Mouse (Mus musculus): ENCODE measurements at regions not wholly inside any gene's neighbourhood (a gene's known extent, or its start where the extent isn't known, plus 50 kb on each side); places are given as distances from the start of the nearest gene placed in this dataset.

GRCm38 (mm10) chr4:89510593-89510992 is 168.6 kb upstream of the Dmrta1 start:
- Histone ChIP-seq H3K4me2 (replicated peaks; ENCODE audit: low read depth, low read length) (no peak overlapping the region), H3K4me3 (ENCODE audit: low read depth, low read length) (no peak overlapping the region), H3K27ac (ENCODE audit: low read length) (no peak overlapping the region), H3K9me3 (ENCODE audit: control insufficient read depth, low read depth, low read length) (no peaks in the 10 kb centered on the region), H3K9ac (replicated peaks; ENCODE audit: low read depth, low read length) (no peak overlapping the region), H3K36me3 (ENCODE audit: control insufficient read depth, insufficient read depth, low read length) (no peaks in the 10 kb centered on the region), H3K4me1 (ENCODE audit: control insufficient read depth, insufficient read depth, low read length) (no peaks in the 10 kb centered on the region), H3K27me3 (ENCODE audit: control insufficient read depth, insufficient read depth, low read length) (no peaks in the 10 kb centered on the region)
- 81% methylated on average over 5 of the region's 5 CpGs for WGBS
- no peak for ATAC-seq (ENCODE audit: insufficient number of reproducible peaks, insufficient read depth, low FRiP score, low read depth)

GRCm38 (mm10) chr4:89509655-89510391 is 169.4 kb upstream of the Dmrta1 start:
- Histone ChIP-seq H3K4me3 (ENCODE audit: low read depth, low read length) (no peak overlapping the region), H3K4me1 (ENCODE audit: control insufficient read depth, insufficient read depth, low read length) (no peaks in the 10 kb centered on the region), H3K27me3 (ENCODE audit: control insufficient read depth, insufficient read depth, low read length) (no peaks in the 10 kb centered on the region), H3K27ac (ENCODE audit: low read length) (no peak overlapping the region), H3K36me3 (ENCODE audit: control insufficient read depth, insufficient read depth, low read length) (no peaks in the 10 kb centered on the region), H3K4me2 (replicated peaks; ENCODE audit: low read depth, low read length) (no peak overlapping the region), H3K9ac (replicated peaks; ENCODE audit: low read depth, low read length) (no peak overlapping the region), H3K9me3 (ENCODE audit: control insufficient read depth, low read depth, low read length) (no peaks in the 10 kb centered on the region)
- ATAC-seq (ENCODE audit: insufficient number of reproducible peaks, insufficient read depth, low FRiP score, low read depth), result peak; percentile 53; the same call in 1 of the 2 replicates
- 76% methylated on average over 13 of the region's 13 CpGs for WGBS

DNA sequence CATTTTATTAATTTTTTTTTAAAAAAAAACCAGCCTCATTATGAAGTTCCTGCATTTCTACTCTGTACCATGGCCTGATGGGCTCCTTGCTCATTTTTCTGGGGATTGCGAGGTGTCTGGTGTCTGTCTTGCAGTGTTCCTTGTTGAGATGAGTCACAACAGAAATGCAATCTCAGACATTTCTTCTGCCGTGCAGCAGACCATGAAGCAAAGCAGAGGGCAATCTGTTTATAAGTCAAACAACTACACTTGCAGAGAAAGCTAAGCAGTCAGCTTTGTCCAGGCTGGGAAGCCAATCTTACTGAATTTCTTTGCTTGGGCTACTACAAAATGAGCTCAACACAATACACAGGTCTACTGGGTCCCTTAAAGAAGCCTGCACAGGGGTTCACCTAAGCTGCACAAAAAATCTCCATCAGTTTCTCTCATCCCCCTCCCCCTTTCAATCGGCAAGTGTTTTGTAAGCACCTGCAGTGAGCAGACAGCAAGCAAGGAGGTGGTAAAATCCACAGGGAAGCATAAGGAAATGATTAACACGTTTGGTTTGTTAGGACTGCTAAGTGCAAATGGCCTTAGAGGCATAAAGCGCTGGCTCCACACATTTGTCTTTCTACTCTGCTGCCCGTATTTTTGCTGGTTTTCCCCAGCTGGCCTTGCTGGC is 171.0 kb upstream of the Dmrta1 start:
- no peaks in the 10 kb centered on the region for H3K36me3 ChIP-seq (ENCODE audit: control insufficient read depth, insufficient read depth, low read length)
- no peaks in the 10 kb centered on the region for H3K4me1 ChIP-seq (ENCODE audit: control insufficient read depth, insufficient read depth, low read length)
- no peak overlapping the region for H3K4me3 ChIP-seq (ENCODE audit: low read depth, low read length)
- no peak overlapping the region for H3K27ac ChIP-seq (ENCODE audit: low read length)
- H3K4me2 ChIP-seq (replicated peaks; ENCODE audit: low read depth, low read length), result no peak overlapping the region
- no peak for ATAC-seq (ENCODE audit: insufficient number of reproducible peaks, insufficient read depth, low FRiP score, low read depth)
- WGBS, result 16% methylated on average over 6 of the region's 6 CpGs
- no peaks in the 10 kb centered on the region for H3K9me3 ChIP-seq (ENCODE audit: control insufficient read depth, low read depth, low read length)
- H3K9ac ChIP-seq (replicated peaks; ENCODE audit: low read depth, low read length), result no peak overlapping the region
- no peaks in the 10 kb centered on the region for H3K27me3 ChIP-seq (ENCODE audit: control insufficient read depth, insufficient read depth, low read length)

- Histone ChIP-seq H3K27me3 (ENCODE audit: control insufficient read depth, insufficient read depth, low read length) (no peaks in the 10 kb centered on the region), H3K27ac (ENCODE audit: low read length) (no peak overlapping the region), H3K4me1 (ENCODE audit: control insufficient read depth, insufficient read depth, low read length) (no peaks in the 10 kb centered on the region), H3K4me2 (replicated peaks; ENCODE audit: low read depth, low read length) (no peak overlapping the region), H3K36me3 (ENCODE audit: control insufficient read depth, insufficient read depth, low read length) (no peaks in the 10 kb centered on the region), H3K9me3 (ENCODE audit: control insufficient read depth, low read depth, low read length) (no peaks in the 10 kb centered on the region), H3K4me3 (ENCODE audit: low read depth, low read length) (no peak overlapping the region), H3K9ac (replicated peaks; ENCODE audit: low read depth, low read length) (no peak overlapping the region)
- ATAC-seq (ENCODE audit: insufficient number of reproducible peaks, insufficient read depth, low FRiP score, low read depth), result no peak
- 13% methylated on average over 6 of the region's 6 CpGs for WGBS
These were observed 173.8 kb upstream of the Dmrta1 start for GRCm38 (mm10) chr4:89505368-89505819.

DNA sequence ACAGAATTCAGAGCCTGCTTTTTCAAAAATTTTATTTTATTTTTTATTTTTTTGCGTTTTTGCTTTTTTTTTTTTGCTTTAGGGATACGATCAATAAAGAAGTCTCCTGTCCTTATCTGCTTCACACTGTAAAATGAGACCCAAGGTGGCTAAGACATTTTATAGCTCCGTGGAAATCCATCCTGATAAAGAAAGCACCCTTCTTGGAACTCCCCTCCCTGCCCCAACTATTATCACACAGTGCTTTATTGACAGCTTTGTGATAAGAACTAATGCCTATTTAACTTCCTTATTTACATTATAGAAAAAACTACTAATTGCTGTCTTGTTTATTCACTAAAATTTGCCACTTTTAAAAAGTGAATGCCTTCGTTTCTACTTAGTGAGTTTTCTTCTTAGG is 179.0 kb upstream of the Dmrta1 start:
- no peak overlapping the region for H3K4me3 ChIP-seq (ENCODE audit: low read depth, low read length)
- no peaks in the 10 kb centered on the region for H3K9me3 ChIP-seq (ENCODE audit: control insufficient read depth, low read depth, low read length)
- H3K4me2 ChIP-seq (replicated peaks; ENCODE audit: low read depth, low read length), result no peak overlapping the region
- 38% methylated on average over 4 of the region's 4 CpGs for WGBS
- H3K36me3 ChIP-seq (ENCODE audit: control insufficient read depth, insufficient read depth, low read length), result no peaks in the 10 kb centered on the region
- no peak overlapping the region for H3K9ac ChIP-seq (replicated peaks; ENCODE audit: low read depth, low read length)
- ATAC-seq (ENCODE audit: insufficient number of reproducible peaks, insufficient read depth, low FRiP score, low read depth), result no peak
- H3K27ac ChIP-seq (ENCODE audit: low read length), result no peak overlapping the region
- no peaks in the 10 kb centered on the region for H3K4me1 ChIP-seq (ENCODE audit: control insufficient read depth, insufficient read depth, low read length)
- no peaks in the 10 kb centered on the region for H3K27me3 ChIP-seq (ENCODE audit: control insufficient read depth, insufficient read depth, low read length)

- Histone ChIP-seq H3K27me3 (ENCODE audit: control insufficient read depth, insufficient read depth, low read length) (no peaks in the 10 kb centered on the region), H3K36me3 (ENCODE audit: control insufficient read depth, insufficient read depth, low read length) (no peaks in the 10 kb centered on the region), H3K4me2 (replicated peaks; ENCODE audit: low read depth, low read length) (no peak overlapping the region), H3K4me3 (ENCODE audit: low read depth, low read length) (no peak overlapping the region), H3K9ac (replicated peaks; ENCODE audit: low read depth, low read length) (no peak overlapping the region), H3K4me1 (ENCODE audit: control insufficient read depth, insufficient read depth, low read length) (no peaks in the 10 kb centered on the region; the same call in 1 of the 2 replicates), H3K27ac (ENCODE audit: low read length) (no peak overlapping the region), H3K9me3 (ENCODE audit: control insufficient read depth, low read depth, low read length) (no peaks in the 10 kb centered on the region)
- 88% methylated on average over 8 of the region's 8 CpGs for WGBS
- no peak for ATAC-seq (ENCODE audit: insufficient number of reproducible peaks, insufficient read depth, low FRiP score, low read depth)
These were observed 180.1 kb upstream of the Cdkn2b start for GRCm38 (mm10) chr4:89490947-89491346.

GRCm38 (mm10) chr4:89487416-89488165 is 176.8 kb upstream of the Cdkn2b start:
- Histone ChIP-seq H3K4me3 (ENCODE audit: low read depth, low read length) (no peak overlapping the region), H3K27me3 (ENCODE audit: control insufficient read depth, insufficient read depth, low read length) (no peaks in the 10 kb centered on the region), H3K4me1 (ENCODE audit: control insufficient read depth, insufficient read depth, low read length) (no peaks in the 10 kb centered on the region; the same call in 1 of the 2 replicates), H3K9ac (replicated peaks; ENCODE audit: low read depth, low read length) (no peak overlapping the region), H3K36me3 (ENCODE audit: control insufficient read depth, insufficient read depth, low read length) (no peaks in the 10 kb centered on the region), H3K4me2 (replicated peaks; ENCODE audit: low read depth, low read length) (no peak overlapping the region), H3K27ac (ENCODE audit: low read length) (no peak overlapping the region), H3K9me3 (ENCODE audit: control insufficient read depth, low read depth, low read length) (no peaks in the 10 kb centered on the region)
- ATAC-seq (ENCODE audit: insufficient number of reproducible peaks, insufficient read depth, low FRiP score, low read depth), result no peak
- WGBS, result 76% methylated on average over 5 of the region's 5 CpGs

GRCm38 (mm10) chr4:89486963-89487362 is 176.1 kb upstream of the Cdkn2b start:
- WGBS, result 71% methylated on average over 4 of the region's 4 CpGs
- H3K9me3 ChIP-seq (ENCODE audit: control insufficient read depth, low read depth, low read length), result no peaks in the 10 kb centered on the region
- ATAC-seq (ENCODE audit: insufficient number of reproducible peaks, insufficient read depth, low FRiP score, low read depth), result no peak
- H3K36me3 ChIP-seq (ENCODE audit: control insufficient read depth, insufficient read depth, low read length), result no peaks in the 10 kb centered on the region
- no peaks in the 10 kb centered on the region for H3K27me3 ChIP-seq (ENCODE audit: control insufficient read depth, insufficient read depth, low read length)
- no peaks in the 10 kb centered on the region; the same call in 1 of the 2 replicates for H3K4me1 ChIP-seq (ENCODE audit: control insufficient read depth, insufficient read depth, low read length)
- H3K4me3 ChIP-seq (ENCODE audit: low read depth, low read length), result no peak overlapping the region
- H3K27ac ChIP-seq (ENCODE audit: low read length), result no peak overlapping the region
- no peak overlapping the region for H3K4me2 ChIP-seq (replicated peaks; ENCODE audit: low read depth, low read length)
- H3K9ac ChIP-seq (replicated peaks; ENCODE audit: low read depth, low read length), result no peak overlapping the region

All from stomach, embryonic 14.5 days (tissue).